8 mouse cellular contexts compared by ENCODE assay signal in genomic region chr11:60536180-60536858, GRCm38 (mm10). TPM values are rescaled to one million over a fixed set of nuclear protein-coding genes. Genes with fewer than 3 reads are reported as not detected.
DNase-seq lines count a peak whose midpoint lies in the region; ATAC-seq and TF ChIP-seq lines count a peak whose summit lies in the region.

Gene Alkbh5 (plus strand): TSS chr11:60536381.

- H3K36me3 ChIP-seq in kidney, adult 2 months (ENCODE audit: control insufficient read depth, insufficient read depth, low read length), result no peaks in the 10 kb centered on the region
- H3K36me3 ChIP-seq in forebrain, embryonic 15.5 days, result no peaks in the 10 kb centered on the region
- H3K36me3 ChIP-seq in neural tube, embryonic 15.5 days, result no peaks in the 10 kb centered on the region

- H3K27ac ChIP-seq in kidney, adult 2 months (ENCODE audit: insufficient read depth, low read depth, low read length), result peak within 1 kb of the TSS; percentile 93
- H3K27ac ChIP-seq in forebrain, embryonic 15.5 days (replicated peaks), result peak within 1 kb of the TSS; percentile 98
- H3K27ac ChIP-seq in neural tube, embryonic 15.5 days (replicated peaks), result peak within 1 kb of the TSS; percentile 99

- no peak for TF ChIP-seq CTCF in kidney, adult 2 months (conservative IDR thresholded peaks at IDR 0.05; ENCODE audit: insufficient read depth, insufficient read length, low read depth, low read length)
- no peak for TF ChIP-seq CTCF in lung, adult 2 months (IDR thresholded peaks at IDR 0.05; ENCODE audit: insufficient read depth, low read length)

- H3K4me2 ChIP-seq in forebrain, embryonic 15.5 days (replicated peaks), result peak within 1 kb of the TSS; percentile 95
- H3K4me2 ChIP-seq in neural tube, embryonic 15.5 days, result peak within 1 kb of the TSS; percentile 96

- ATAC-seq in forebrain, embryonic 15.5 days (replicated peaks), result no peak
- no peak for ATAC-seq in neural tube, embryonic 15.5 days (ENCODE audit: low FRiP score)

- H3K9me3 ChIP-seq in forebrain, embryonic 15.5 days, result no peaks in the 10 kb centered on the region
- no peaks in the 10 kb centered on the region for H3K9me3 ChIP-seq in neural tube, embryonic 15.5 days (replicated peaks)

- peak within 1 kb of the TSS; percentile 81 for H3K4me3 ChIP-seq in kidney, adult 2 months (ENCODE audit: insufficient read depth, low read depth, low read length)
- H3K4me3 ChIP-seq in forebrain, embryonic 15.5 days, result peak within 1 kb of the TSS; percentile 90
- peak within 1 kb of the TSS; percentile 90 for H3K4me3 ChIP-seq in lung, adult 2 months (replicated peaks; ENCODE audit: extremely low read depth, low read depth, low read length)
- H3K4me3 ChIP-seq in neural tube, embryonic 15.5 days (replicated peaks), result peak within 1 kb of the TSS; percentile 96

- 20% methylated on average over 9 of the region's 9 CpGs for WGBS in kidney, adult 2 months
- WGBS in forebrain, embryonic 15.5 days, result 18% methylated on average over 9 of the region's 9 CpGs
- 24% methylated on average over 9 of the region's 9 CpGs for WGBS in lung, adult 2 months
- 21% methylated on average over 9 of the region's 9 CpGs for WGBS in neural tube, embryonic 15.5 days

- peak; percentile 37 for DNase-seq in kidney, adult 2 months
- no peak for DNase-seq in kidney, adult 18-20 months
- peak; percentile 49 for DNase-seq in cerebellum, adult 11-12 months
- peak; percentile 22 to 28 for DNase-seq in heart, postnatal 14 days
- DNase-seq in layer of hippocampus, adult 8-10 months (ENCODE audit: low spot score in 2 of 2), result peak; percentile 24 to 28
- DNase-seq in lung, adult 2 months, result peak; percentile 49

- peaks cover 21% of the 10 kb centered on the region; the same call in 1 of the 2 replicates for H3K4me1 ChIP-seq in kidney, adult 2 months (ENCODE audit: control insufficient read depth, insufficient read depth, low read length)
- peaks cover 37% of the 10 kb centered on the region for H3K4me1 ChIP-seq in forebrain, embryonic 15.5 days
- peaks cover 11% of the 10 kb centered on the region for H3K4me1 ChIP-seq in lung, adult 2 months (ENCODE audit: control insufficient read depth, insufficient read depth, low read length)
- H3K4me1 ChIP-seq in neural tube, embryonic 15.5 days, result peaks cover 40% of the 10 kb centered on the region

- intact Hi-C loops in heart, postnatal 14 days (cut with DNase I), result no loop called here

- TF ChIP-seq POLR2A in kidney, adult 2 months (IDR thresholded peaks at IDR 0.05; ENCODE audit: low read depth, low read length), result no peak
- no peak for TF ChIP-seq POLR2A in lung, adult 2 months (IDR thresholded peaks at IDR 0.05; ENCODE audit: borderline replicate concordance, extremely low read depth, low read depth, low read length)

- no peaks in the 10 kb centered on the region for H3K27me3 ChIP-seq in kidney, adult 2 months (replicated peaks; ENCODE audit: control insufficient read depth, insufficient read depth, low read length)
- H3K27me3 ChIP-seq in forebrain, embryonic 15.5 days, result no peaks in the 10 kb centered on the region
- H3K27me3 ChIP-seq in neural tube, embryonic 15.5 days (replicated peaks), result no peaks in the 10 kb centered on the region

- H3K9ac ChIP-seq in forebrain, embryonic 15.5 days (replicated peaks), result peak within 1 kb of the TSS; percentile 78
- peak within 1 kb of the TSS; percentile 85 for H3K9ac ChIP-seq in neural tube, embryonic 15.5 days (replicated peaks)

RNA-seq across cellular contexts. Expression of gene Alkbh5, which starts in this region (rescaled TPM):
- 38.8 and 39.7 TPM in 2 replicates for polyA plus RNA-seq in kidney, adult 2 months (2012; rRNA removed)
- 27.5 and 27.9 TPM in 2 replicates for polyA plus RNA-seq in forebrain, embryonic 15.5 days (2015; fragmentation: Nextera tagmentation; extraction: Ambion mirVana)
- 10 to 100 TPM; 72.5 to 74.1 TPM for total RNA-seq in heart, postnatal 14 days (2021)
- total RNA-seq in layer of hippocampus, adult 8-10 months (2022), result 10 to 100 TPM; 53.7 to 60.9 (median 57.8) TPM
- 28.0 and 28.3 TPM in 2 replicates for polyA plus RNA-seq in lung, adult 2 months (2012; rRNA removed)
- polyA plus RNA-seq in neural tube, embryonic 15.5 days (2015; fragmentation: Nextera tagmentation; extraction: Ambion mirVana), result 18.6 and 23.1 TPM in 2 replicates
